In the genomic region with DNA sequence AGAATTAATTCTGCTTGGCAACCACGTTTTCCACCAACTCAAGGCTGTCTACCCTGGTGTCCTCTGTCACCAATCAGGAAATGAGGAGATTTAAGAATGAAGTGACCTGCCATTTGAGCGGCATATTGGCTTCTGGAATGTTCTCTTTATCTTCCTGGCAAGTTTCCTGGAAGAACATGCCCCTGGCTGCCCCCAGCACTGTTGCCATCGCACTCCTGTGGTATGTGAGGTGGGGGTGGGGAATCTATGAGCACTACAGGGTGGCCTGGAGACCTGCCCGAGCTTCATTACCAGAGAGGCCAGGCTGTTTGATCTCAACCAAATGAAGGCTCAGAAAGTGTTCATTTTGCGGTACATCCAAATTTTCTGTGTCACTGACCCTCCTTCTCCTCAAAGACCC, we compare ENCODE assay signal across 9 mouse cellular contexts.
DNase-seq lines count a peak whose midpoint lies in the region; ATAC-seq lines count a peak whose summit lies in the region.
"Had no signal": no experiment of that assay in that cellular context is flagged by ENCODE, and none has a peak within 500 bp of the region (broad histone marks: within the 10 kb centered on the region; RNA-seq: fewer than 3 reads in every experiment).

No protein-coding gene starts in this region.

- H3K27me3 ChIP-seq in forebrain, embryonic 11.5 days (ENCODE audit: control insufficient read depth, insufficient read depth, low read length) = no peaks in the 10 kb centered on the region
- H3K27me3 ChIP-seq in forebrain, embryonic 10.5 days (ENCODE audit: poor library complexity, severe bottlenecking) = no peaks in the 10 kb centered on the region
- no peaks in the 10 kb centered on the region for H3K27me3 ChIP-seq in heart, embryonic 12.5 days (replicated peaks)

- WGBS in forebrain, embryonic 11.5 days = 53% methylated on average over 5 of the region's 5 CpGs
- WGBS in forebrain, embryonic 10.5 days = 62% methylated on average over 5 of the region's 5 CpGs
- WGBS in heart, embryonic 12.5 days = 20% methylated on average over 5 of the region's 5 CpGs

- no peaks in the 10 kb centered on the region for H3K36me3 ChIP-seq in forebrain, embryonic 11.5 days (ENCODE audit: control insufficient read depth, insufficient read depth, low read length)
- no peaks in the 10 kb centered on the region for H3K36me3 ChIP-seq in forebrain, embryonic 10.5 days (replicated peaks)
- H3K36me3 ChIP-seq in heart, embryonic 12.5 days = no peaks in the 10 kb centered on the region

- ATAC-seq in forebrain, embryonic 11.5 days (replicated peaks; ENCODE audit: low FRiP score) = 0 out of 2 replicates have a peak, but pooled peaks have one; percentile 46
- ATAC-seq in heart, embryonic 12.5 days (ENCODE audit: insufficient number of reproducible peaks, low FRiP score) = peak; percentile 51; the same call in 1 of the 2 replicates
- ATAC-seq: intestine, embryonic 16.5 days had no signal

- no peak for DNase-seq in forebrain, embryonic 11.5 days (ENCODE audit: low spot score)
- no peak for DNase-seq in forebrain, embryonic 10.5 days (ENCODE audit: extremely low spot score, low spot score)
- DNase-seq in adrenal gland, adult 8-10 months = peak; percentile 38
- DNase-seq in kidney, postnatal 36 days = peak; percentile 34 to 38
- no peak for DNase-seq in liver
- DNase-seq in thymus, postnatal 36 days = no peak
- no peak for DNase-seq in frontal cortex, adult 2 months (ENCODE audit: extremely low spot score in 1 of 2, low spot score in 1 of 2)

- no peak overlapping the region for H3K4me3 ChIP-seq in forebrain, embryonic 11.5 days (ENCODE audit: low read depth, low read length)
- H3K4me3 ChIP-seq in forebrain, embryonic 10.5 days = no peak overlapping the region
- H3K4me3 ChIP-seq in heart, embryonic 12.5 days = no peak overlapping the region

- H3K4me1 ChIP-seq in forebrain, embryonic 11.5 days (replicated peaks; ENCODE audit: control insufficient read depth, insufficient read depth, low read length) = no peaks in the 10 kb centered on the region
- peaks cover 13% of the 10 kb centered on the region for H3K4me1 ChIP-seq in forebrain, embryonic 10.5 days
- peaks cover 19% of the 10 kb centered on the region for H3K4me1 ChIP-seq in heart, embryonic 12.5 days (replicated peaks)

- H3K27ac ChIP-seq in forebrain, embryonic 11.5 days (ENCODE audit: low read depth, low read length) = no peak overlapping the region
- no peak overlapping the region for H3K27ac ChIP-seq in forebrain, embryonic 10.5 days
- 0 out of 2 replicates have a peak overlapping the region, but pooled peaks have one; percentile 38 for H3K27ac ChIP-seq in heart, embryonic 12.5 days (ENCODE audit: poor library complexity, severe bottlenecking)

- H3K4me2 ChIP-seq in forebrain, embryonic 11.5 days (ENCODE audit: low read depth, low read length, severe bottlenecking) = no peak overlapping the region
- no peak overlapping the region for H3K4me2 ChIP-seq in heart, embryonic 12.5 days

- no peak overlapping the region for H3K9ac ChIP-seq in forebrain, embryonic 11.5 days (ENCODE audit: low read length)
- H3K9ac ChIP-seq in heart, embryonic 12.5 days = no peak overlapping the region

- H3K9me3 ChIP-seq in forebrain, embryonic 11.5 days (ENCODE audit: control insufficient read depth, low read length) = no peaks in the 10 kb centered on the region
- H3K9me3 ChIP-seq in forebrain, embryonic 10.5 days = no peaks in the 10 kb centered on the region
- H3K9me3 ChIP-seq in heart, embryonic 12.5 days (replicated peaks) = no peaks in the 10 kb centered on the region

Comparison
In these comparisons a context has a peak if more than half of its experiments do, and no peak if none do; other contexts are left out.
1. DNase-seq: peak in adrenal gland, adult 8-10 months (single experiment) and kidney, postnatal 36 days (2 of 2); none in forebrain, embryonic 11.5 days (single experiment), forebrain, embryonic 10.5 days (single experiment), liver (single experiment), thymus, postnatal 36 days (0 of 2) and frontal cortex, adult 2 months (0 of 2).